Mouse (Mus musculus) spleen, adult 2 months (tissue): Measurements from ENCODE around the gene Ren1.

Experiments
- CTCF ChIP-seq: fragments of 200-500 bp; IDR thresholded peaks from 2 replicates; pipeline ENCODE4 v1.5.1; 2011; ENCODE audit warnings: mild to moderate bottlenecking, inconsistent platforms; ENCODE audit not compliant: insufficient read depth, insufficient read length, insufficient replicate concordance; ENCODE audit errors: extremely low read depth
- POLR2A ChIP-seq: fragments of 200-500 bp; IDR thresholded peaks from 2 replicates; pipeline ENCODE4 v1.6.1; 2011; ENCODE audit warnings: low read depth, low read length, inconsistent platforms

DNA sequence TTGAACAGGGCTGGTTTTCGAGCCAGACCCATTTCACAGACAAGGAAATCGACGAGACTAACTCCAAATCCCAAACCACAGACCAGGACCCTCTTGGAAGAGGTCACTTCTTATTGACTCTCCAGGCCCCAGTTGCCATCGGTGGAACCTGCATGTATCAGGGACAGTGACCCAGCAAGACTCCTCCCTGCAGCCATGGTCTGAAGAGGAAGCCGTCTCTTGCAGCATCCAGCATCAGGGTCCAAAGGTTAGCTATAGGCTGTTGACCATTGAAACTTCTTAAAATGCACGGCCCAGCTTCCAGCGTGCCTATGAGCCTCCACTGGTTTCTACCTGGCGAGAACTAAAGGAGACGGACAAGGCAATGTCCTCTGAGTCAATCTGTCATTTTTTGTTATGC, 59.5 kb downstream of the Ren1 start:
- TF ChIP-seq CTCF (no peak), POLR2A (no peak)
